Mouse (Mus musculus) adrenal gland, adult 8-10 months (tissue): ENCODE data around the gene Pigb. TPM values are rescaled to one million over a fixed set of nuclear protein-coding genes. Genes with fewer than 3 reads are reported as not detected.

ENCODE experiments used
- DNase-seq: peaks from one replicate; pipeline ENCODE4 v3.0.0; 2022
- microRNA-seq, 2 experiments: library from miRNA; unstranded; fragments of <30 nt; microRNA quantifications; one replicate each; pipeline ENCODE4 v1.2.0; 2022
- total RNA-seq, 4 experiments: library from RNA; stranded (reverse); gene quantifications; 2 replicates each; pipeline ENCODE4 v1.2.4; 2022

Pigb gene
- total RNA-seq, 4 experiments from 2014 or later: 15.5 to 26.6 (median 17.7) TPM

DNA sequence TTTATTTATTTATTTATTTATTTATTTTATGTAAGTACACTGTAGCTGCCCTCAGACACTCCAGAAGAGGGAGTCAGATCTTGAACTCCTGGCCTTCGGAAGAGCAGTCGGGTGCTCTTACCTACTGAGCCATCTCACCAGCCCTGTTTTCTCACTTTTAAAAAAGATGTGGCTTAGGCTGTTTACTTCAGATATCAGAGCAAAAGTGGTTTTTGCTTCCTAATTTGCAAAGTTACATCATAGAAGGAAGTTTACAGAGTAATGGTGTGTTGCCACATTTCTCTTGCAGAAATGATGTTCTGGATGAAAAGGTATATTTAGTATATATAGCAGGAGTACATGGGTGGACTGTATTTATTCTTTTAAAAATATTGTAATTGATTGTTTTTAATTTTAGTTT lies 48.8 kb downstream of the Pigb start:
- DNase-seq: no peak

DNA sequence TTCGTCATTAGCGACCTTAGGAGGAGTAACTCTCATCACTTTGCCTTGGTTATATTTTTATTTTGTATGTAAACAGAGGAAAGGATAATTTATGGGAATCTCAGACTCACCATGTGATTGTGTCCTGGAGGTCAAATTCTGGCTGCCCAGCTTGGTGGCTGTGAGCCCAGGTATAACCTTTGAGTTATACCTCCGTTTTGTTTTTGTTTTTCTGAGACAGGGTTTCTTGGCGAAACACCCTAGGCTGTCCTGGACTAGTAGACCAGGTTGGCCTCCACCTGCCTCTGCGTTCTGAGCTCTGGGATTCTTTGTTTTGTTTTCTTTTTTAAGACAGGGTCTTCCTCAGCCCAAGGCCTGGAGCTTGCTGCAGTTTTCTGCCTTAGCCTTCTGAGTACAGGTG lies 51.5 kb downstream of the Pigb start:
- no peak for DNase-seq

DNA sequence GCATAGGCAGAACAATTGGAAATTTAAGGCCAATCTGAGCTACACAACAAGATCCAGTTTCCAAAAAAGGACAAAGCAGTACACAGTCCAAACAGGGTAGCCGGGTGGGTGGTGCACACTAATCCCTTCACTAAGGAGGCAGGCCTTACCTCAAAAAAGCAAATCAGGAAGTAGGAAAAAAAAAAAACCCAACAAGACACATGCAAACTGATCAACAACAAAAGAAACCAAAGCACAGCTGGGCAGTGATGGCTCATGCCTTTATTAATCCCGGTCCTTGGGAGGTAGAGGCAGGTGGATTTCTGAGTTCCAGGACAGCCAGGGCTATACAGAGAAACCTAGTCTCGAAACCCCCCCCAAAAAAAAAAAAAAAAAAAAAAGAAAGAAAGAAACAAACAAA lies 52.5 kb downstream of the Pigb start:
- DNase-seq: no peak

- peak; percentile 97 for DNase-seq
Measured at GRCm38 (mm10) chr9:72985250-72986220, 54.6 kb downstream of the Pigb start, which contains the start of the genes Ccpg1os and Ccpg1. Ccpg1os (minus strand) TSS chr9:72985382. Ccpg1 (plus strand) TSS chr9:72985429.

DNA sequence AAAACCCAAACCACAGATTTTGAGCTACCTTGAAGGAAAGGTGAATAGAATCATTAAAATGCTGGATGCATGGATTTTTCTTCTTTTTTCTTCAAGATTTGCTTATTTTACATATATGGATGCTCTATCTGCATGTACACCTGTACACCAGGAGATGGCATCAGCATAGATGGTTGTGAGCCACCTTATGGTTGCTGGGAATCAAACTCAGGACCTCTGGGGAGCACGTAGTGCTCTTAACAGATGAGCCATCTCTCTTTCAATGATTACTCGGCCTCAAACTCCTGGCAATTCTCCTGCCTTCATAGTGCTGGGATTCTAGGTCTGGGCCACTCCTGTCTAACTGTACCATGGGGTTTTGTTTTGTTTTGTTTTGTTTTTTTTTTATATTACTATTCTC lies 57.1 kb downstream of the Pigb start:
- DNase-seq: no peak

GRCm38 (mm10) chr9:72975242-72975641 lies 64.9 kb downstream of the Pigb start:
- DNase-seq: no peak

DNA sequence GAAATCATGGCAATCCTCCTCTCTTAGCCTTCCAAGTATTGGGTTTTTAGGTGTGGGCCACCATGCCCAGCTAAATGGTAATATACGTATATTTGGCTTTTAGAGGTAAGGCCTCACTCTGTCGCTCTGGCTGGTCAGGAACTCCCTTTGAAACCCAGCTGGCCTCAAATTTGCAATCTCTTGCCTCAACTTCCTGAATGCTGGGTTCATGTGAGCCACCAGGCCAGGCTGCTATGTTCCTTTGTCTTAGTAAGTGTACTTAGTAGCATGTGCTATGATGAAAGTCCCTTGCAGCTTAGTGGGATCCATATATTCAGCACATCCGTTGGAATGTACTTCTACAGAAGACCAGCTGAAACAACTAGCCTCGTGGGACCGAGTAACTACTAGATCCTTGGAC lies 65.4 kb downstream of the Pigb start:
- no peak for DNase-seq

DNA sequence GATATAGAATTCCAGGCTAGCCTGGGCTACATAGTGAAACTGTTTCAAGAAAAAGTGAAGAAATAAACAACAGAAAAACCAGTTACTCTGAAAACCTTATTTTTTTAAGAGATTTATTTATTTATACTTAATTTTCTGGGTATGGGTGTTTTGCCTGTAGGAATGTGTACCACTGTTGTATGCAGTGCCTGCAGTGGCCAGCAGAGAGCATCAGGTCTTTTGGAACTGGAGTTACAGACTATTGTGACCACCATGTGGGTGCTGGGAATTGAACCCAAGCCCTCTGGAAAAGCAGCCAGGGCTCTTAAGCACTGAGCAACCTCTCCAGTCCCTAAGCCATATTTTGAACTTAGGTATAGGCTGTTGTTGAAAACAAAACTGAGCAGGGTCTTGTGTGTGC lies 67.2 kb downstream of the Pigb start:
- DNase-seq: no peak

GRCm38 (mm10) chr9:72972435-72972834 lies 67.7 kb downstream of the Pigb start:
- no peak for DNase-seq

GRCm38 (mm10) chr9:72969874-72970273 lies 70.3 kb downstream of the Pigb start:
- no peak for DNase-seq

GRCm38 (mm10) chr9:72968349-72969061 lies 71.7 kb downstream of the Pigb start:
- DNase-seq: peak; percentile 51

GRCm38 (mm10) chr9:72961959-72962358 lies 78.2 kb downstream of the Pigb start:
- no peak for DNase-seq

DNA sequence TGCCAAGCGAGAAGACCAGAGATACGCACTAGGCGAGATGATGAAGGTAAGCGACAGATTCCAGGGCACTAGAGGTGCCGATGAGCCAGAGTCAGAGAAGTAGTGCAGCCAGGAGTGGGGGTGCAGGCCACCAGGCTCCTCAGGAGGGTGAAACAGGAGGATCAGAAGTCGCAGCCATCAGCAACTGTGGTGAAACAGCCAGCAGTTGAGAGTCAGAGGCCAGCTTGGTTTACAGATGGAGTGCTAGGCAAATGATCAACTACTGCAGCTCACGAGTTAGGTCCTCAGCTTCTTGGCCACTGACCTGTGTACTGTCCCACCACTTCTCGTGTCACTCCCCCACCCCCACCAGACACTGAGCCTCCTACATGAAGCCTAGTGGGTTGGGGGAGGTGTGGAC lies 78.8 kb downstream of the Pigb start:
- no peak for DNase-seq

GRCm38 (mm10) chr9:72958521-72959450 lies 81.4 kb downstream of the Pigb start, which contains the start of the genes Dyx1c1 and Gm44503:
Dyx1c1 (plus strand) TSS chr9:72958785.
Gm44503 (plus strand) TSS chr9:72958852.
- DNase-seq: peak; percentile 76

Small RNA genes lying within 50 kb of the gene (microRNA-seq; reads per million reads assigned to microRNA genes)
- gene Gm27353: 0 reads per million in 2 experiments

Other genes with a start within 250 kb of the Pigb start
- under 1 TPM; 0.16 to 0.28 (median 0.22) TPM for gene Prtg, start 233.5 kb downstream of the Pigb start, total RNA-seq
- 1 to 10 TPM; 4.8 to 8.4 (median 6.1) TPM for gene Pygo1, start 114.7 kb downstream of the Pigb start, total RNA-seq
- 1 to 10 TPM; 1.4 to 3.4 (median 2.0) TPM for gene Dyx1c1, start 81.6 kb downstream of the Pigb start, total RNA-seq
- gene Gm44503, start 81.5 kb downstream of the Pigb start, total RNA-seq: not detected
- 10 to 100 TPM; 16.0 to 21.4 (median 19.9) TPM for gene Ccpg1os, start 55.0 kb downstream of the Pigb start, total RNA-seq
- 100 to 1,000 TPM; 156 to 205 (median 185) TPM for gene Ccpg1, start 54.9 kb downstream of the Pigb start, total RNA-seq
- gene Rab27a, start 4.5 kb upstream of the Pigb start, total RNA-seq: 10 to 100 TPM; 36.8 to 57.3 (median 48.1) TPM
- gene Khdc3, start 61.5 kb upstream of the Pigb start, total RNA-seq: 1 to 10 TPM in 2 of 4 experiments, under 1 TPM in 2; 0.51 to 2.6 (median 1.0) TPM
- under 1 TPM in 3 of 4 experiments, not detected in 1; 0.26 to 0.42 (median 0.35) TPM for gene Gm20509, start 62.1 kb upstream of the Pigb start, total RNA-seq
- 10 to 100 TPM; 55.1 to 76.7 (median 67.0) TPM for gene Rsl24d1, start 73.0 kb upstream of the Pigb start, total RNA-seq